Mouse (Mus musculus): ENCODE results near the gene Rap1a.

- TF ChIP-seq CTCF (IDR thresholded peaks at IDR 0.05; ENCODE audit: borderline replicate concordance, insufficient read depth, low read depth, low read length) = no peak
- no peak for TF ChIP-seq POLR2A (IDR thresholded peaks at IDR 0.05; ENCODE audit: borderline replicate concordance, insufficient read depth, low read length)
These were observed 47.0 kb downstream of the Rap1a start for GRCm38 (mm10) chr3:105754184-105754583.

Data from cerebellum, adult 2 months (tissue).